ENCODE assay signal across 15 mouse cellular contexts in genomic region chr3:98067852-98068491, GRCm38 (mm10). TPM values are rescaled to one million over a fixed set of nuclear protein-coding genes. Genes with fewer than 3 reads are reported as not detected.
DNase-seq lines count a peak whose midpoint lies in the region; ATAC-seq and TF ChIP-seq lines count a peak whose summit lies in the region.
"Had no signal": no experiment of that assay in that cellular context is flagged by ENCODE, and none has a peak within 500 bp of the region (broad histone marks: within the 10 kb centered on the region; RNA-seq: fewer than 3 reads in every experiment).

No protein-coding gene starts in this region.

- peaks cover 19% of the 10 kb centered on the region for H3K4me1 ChIP-seq in hindbrain, embryonic 16.5 days (ENCODE audit: control insufficient read depth, insufficient read depth, low read depth, low read length)
- peaks cover 27% of the 10 kb centered on the region for H3K4me1 ChIP-seq in hindbrain, embryonic 13.5 days (replicated peaks)
- H3K4me1 ChIP-seq in limb, embryonic 10.5 days: peaks cover 72% of the 10 kb centered on the region
- H3K4me1 ChIP-seq in stomach, postnatal 0 days (replicated peaks; ENCODE audit: control insufficient read depth, insufficient read depth): peaks cover 6% of the 10 kb centered on the region

- no peak for TF ChIP-seq CTCF in stomach, postnatal 0 days (IDR thresholded peaks at IDR 0.05; ENCODE audit: low read depth)

- WGBS in hindbrain, embryonic 16.5 days: 69% methylated on average over 12 of the region's 12 CpGs
- 79% methylated on average over 12 of the region's 12 CpGs for WGBS in hindbrain, embryonic 13.5 days
- WGBS in limb, embryonic 10.5 days: 91% methylated on average over 12 of the region's 12 CpGs
- 58% methylated on average over 12 of the region's 12 CpGs for WGBS in stomach, postnatal 0 days

- H3K27me3 ChIP-seq in hindbrain, embryonic 16.5 days (replicated peaks; ENCODE audit: control insufficient read depth, insufficient read depth, low read length): no peaks in the 10 kb centered on the region
- H3K27me3 ChIP-seq in hindbrain, embryonic 13.5 days: no peaks in the 10 kb centered on the region
- 0 out of 2 replicates have a peak, but pooled peaks cover 9% of the 10 kb centered on the region for H3K27me3 ChIP-seq in limb, embryonic 10.5 days (ENCODE audit: low read depth, poor library complexity, severe bottlenecking)
- H3K27me3 ChIP-seq in stomach, postnatal 0 days (ENCODE audit: control insufficient read depth, insufficient read depth, low read length): no peaks in the 10 kb centered on the region

- DNase-seq in right cerebral cortex, adult 2 months (ENCODE audit: low spot score in 2 of 2): peak; percentile 26 to 30
- no peak for DNase-seq in right cerebral cortex, postnatal 14 days
- no peak for DNase-seq in limb, embryonic 10.5 days (ENCODE audit: low spot score)
- no peak for DNase-seq in stomach, postnatal 0 days (ENCODE audit: low spot score)
- no peak for DNase-seq in ovary, postnatal 10 days (ENCODE audit: low spot score)
- DNase-seq: adrenal gland, adult 2 months; cerebellum, adult 9-11 months; heart, postnatal 36 days; retina, postnatal 1 day had no signal

- ATAC-seq in hindbrain, embryonic 16.5 days: no peak
- ATAC-seq in hindbrain, embryonic 13.5 days (ENCODE audit: low FRiP score): no peak
- no peak for ATAC-seq in stomach, postnatal 0 days (ENCODE audit: low FRiP score, low TSS enrichment)
- no peak for ATAC-seq in cerebellum, adult (ENCODE audit: insufficient number of reproducible peaks, low FRiP score, low TSS enrichment)
- ATAC-seq: midbrain, embryonic 16.5 days had no signal

- H3K4me3 ChIP-seq in hindbrain, embryonic 16.5 days (ENCODE audit: low read length): no peak overlapping the region
- H3K4me3 ChIP-seq in hindbrain, embryonic 13.5 days: no peak overlapping the region
- H3K4me3 ChIP-seq in limb, embryonic 10.5 days: no peak overlapping the region
- H3K4me3 ChIP-seq in stomach, postnatal 0 days (ENCODE audit: low read depth, low read length): no peak overlapping the region

- no peak for TF ChIP-seq EP300 in stomach, postnatal 0 days (optimal IDR thresholded peaks at IDR 0.05)

- no peak overlapping the region for H3K9ac ChIP-seq in hindbrain, embryonic 16.5 days (ENCODE audit: low read depth, low read length)
- H3K9ac ChIP-seq in hindbrain, embryonic 13.5 days: no peak overlapping the region
- H3K9ac ChIP-seq in stomach, postnatal 0 days (ENCODE audit: low read length): no peak overlapping the region

- H3K4me2 ChIP-seq in hindbrain, embryonic 16.5 days (ENCODE audit: low read length): no peak overlapping the region
- no peak overlapping the region for H3K4me2 ChIP-seq in hindbrain, embryonic 13.5 days
- no peak overlapping the region for H3K4me2 ChIP-seq in stomach, postnatal 0 days (replicated peaks; ENCODE audit: low read depth)
- H3K4me2 ChIP-seq: liver, embryonic 11.5 days had no signal

- H3K9me3 ChIP-seq in hindbrain, embryonic 16.5 days (ENCODE audit: control insufficient read depth, low read length): no peaks in the 10 kb centered on the region
- no peaks in the 10 kb centered on the region for H3K9me3 ChIP-seq in hindbrain, embryonic 13.5 days
- no peaks in the 10 kb centered on the region for H3K9me3 ChIP-seq in limb, embryonic 10.5 days (replicated peaks)
- H3K9me3 ChIP-seq in stomach, postnatal 0 days (ENCODE audit: control insufficient read depth, low read length): no peaks in the 10 kb centered on the region

- no peaks in the 10 kb centered on the region for H3K36me3 ChIP-seq in hindbrain, embryonic 16.5 days (ENCODE audit: control insufficient read depth, insufficient read depth, low read length)
- H3K36me3 ChIP-seq in hindbrain, embryonic 13.5 days: peaks cover 5% of the 10 kb centered on the region; the same call in 1 of the 2 replicates
- peaks cover 35% of the 10 kb centered on the region for H3K36me3 ChIP-seq in limb, embryonic 10.5 days
- peaks cover 8% of the 10 kb centered on the region; the same call in 1 of the 2 replicates for H3K36me3 ChIP-seq in stomach, postnatal 0 days (ENCODE audit: control insufficient read depth, insufficient read depth, low read length)
- H3K36me3 ChIP-seq: G1E had no signal

- 0 out of 2 replicates have a peak overlapping the region, but pooled peaks have one; percentile 46 for H3K27ac ChIP-seq in hindbrain, embryonic 16.5 days (ENCODE audit: low read depth, low read length)
- H3K27ac ChIP-seq in hindbrain, embryonic 13.5 days: no peak overlapping the region
- H3K27ac ChIP-seq in limb, embryonic 10.5 days: peak overlapping the region; percentile 54; the same call in 1 of the 2 replicates
- peak overlapping the region; percentile 25; the same call in 1 of the 2 replicates for H3K27ac ChIP-seq in stomach, postnatal 0 days (replicated peaks)

RNA-seq across cellular contexts. Expression of gene Notch2, which starts 54.6 kb away (rescaled TPM):
- polyA plus RNA-seq in hindbrain, embryonic 16.5 days (2015; fragmentation: Nextera tagmentation; extraction: Ambion mirVana): 7.6 and 12.1 TPM in 2 replicates
- 11.1 and 12.0 TPM in 2 replicates for polyA plus RNA-seq in hindbrain, embryonic 13.5 days (2015; fragmentation: Nextera tagmentation; extraction: Ambion mirVana)
- 22.7 and 29.6 TPM in 2 replicates for polyA plus RNA-seq in limb, embryonic 10.5 days (2016; fragmentation: Nextera tagmentation; extraction: Ambion mirVana)
- polyA plus RNA-seq in stomach, postnatal 0 days (2015; fragmentation: Nextera tagmentation; extraction: Ambion mirVana): 10.6 TPM in 2 replicates
- polyA plus RNA-seq: G1E had no signal

Comparison
In these comparisons a context has a peak if more than half of its experiments do, and no peak if none do; other contexts are left out.
1. DNase-seq: peak in right cerebral cortex, adult 2 months (2 of 2); none in right cerebral cortex, postnatal 14 days (single experiment), limb, embryonic 10.5 days (single experiment), stomach, postnatal 0 days (single experiment) and ovary, postnatal 10 days (single experiment).